Mouse (Mus musculus): ENCODE data around the gene Psmd9. TPM values are rescaled to one million over a fixed set of nuclear protein-coding genes. Genes with fewer than 3 reads are reported as not detected.

Psmd9 gene
- total RNA-seq, 2 experiments from 2014 or later, result 28.3 to 32.2 TPM

- DNase-seq (ENCODE audit: low spot score in 2 of 2), result peak; percentile 78 to 92
Observed at GRCm38 (mm10) chr5:123136361-123137043, 32.7 kb upstream of the Psmd9 start.

- peak; percentile 76 to 90 for DNase-seq (ENCODE audit: low spot score in 2 of 2)
Observed at GRCm38 (mm10) chr5:123137044-123137909, 31.9 kb upstream of the Psmd9 start.

DNA sequence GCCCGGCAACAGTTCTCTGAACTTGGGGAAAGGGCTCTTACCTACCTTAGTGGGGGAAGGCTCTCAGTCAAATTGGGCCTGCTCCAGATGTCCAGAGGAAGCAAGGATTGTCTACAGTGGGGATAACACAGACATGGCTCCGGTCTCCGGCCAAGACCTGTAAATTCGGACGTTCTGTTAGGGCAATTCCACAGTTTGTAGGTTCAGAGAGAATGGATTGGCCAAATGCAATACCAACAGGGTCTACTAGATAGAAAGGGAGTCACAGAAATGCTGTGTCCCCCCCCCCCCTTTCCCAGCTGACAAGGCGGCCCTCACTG, 31.3 kb upstream of the Psmd9 start:
- no peak for DNase-seq (ENCODE audit: low spot score in 2 of 2)

- peak; percentile 59 to 80 for DNase-seq (ENCODE audit: low spot score in 2 of 2)
Observed at GRCm38 (mm10) chr5:123138230-123138911, 30.8 kb upstream of the Psmd9 start.

- peak; percentile 81 to 86 for DNase-seq (ENCODE audit: low spot score in 2 of 2)
Observed at GRCm38 (mm10) chr5:123138953-123139721, 30.1 kb upstream of the Psmd9 start.

DNA sequence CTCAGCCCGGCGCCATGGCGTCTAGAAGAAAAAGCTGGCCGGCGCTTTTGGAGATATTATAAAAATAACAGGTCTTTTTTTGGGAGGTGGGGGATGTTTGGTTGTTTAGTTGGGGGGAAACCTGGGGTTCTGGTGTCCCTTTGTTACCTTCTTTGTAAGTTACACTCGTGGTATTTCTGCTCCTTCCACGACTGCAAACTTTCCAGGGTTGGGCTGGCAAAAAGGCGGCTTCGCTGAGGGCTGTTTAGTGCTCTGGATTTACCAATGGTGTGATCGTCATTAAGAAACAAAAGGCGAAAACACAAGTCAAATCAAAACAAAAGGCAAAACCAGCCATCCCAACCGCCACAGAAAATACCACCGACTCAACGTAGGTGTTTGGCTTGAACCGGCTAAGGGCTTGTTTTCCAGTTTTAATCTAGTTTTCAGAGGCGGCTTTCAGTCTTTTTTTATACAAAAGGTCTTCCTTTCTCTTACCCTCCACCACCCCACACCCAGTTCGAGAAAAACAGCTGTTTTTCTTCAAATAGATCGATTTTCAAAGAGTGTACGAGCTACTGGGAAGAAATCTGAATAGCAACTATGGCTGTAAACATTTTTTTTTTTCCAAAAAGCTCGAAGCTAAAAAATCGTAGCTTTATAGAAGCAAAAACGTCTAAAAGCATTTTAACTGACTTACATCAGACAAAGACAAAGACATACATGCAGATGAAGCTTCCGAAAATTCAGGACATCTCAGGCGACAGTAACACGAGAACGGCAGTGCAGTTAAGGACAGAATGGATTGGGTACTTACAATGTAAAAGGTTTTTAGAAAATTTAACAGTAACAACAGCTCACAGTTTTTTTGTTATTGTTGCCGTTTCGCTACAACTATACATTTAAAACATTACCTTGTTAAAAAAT, 29.2 kb upstream of the Psmd9 start:
- DNase-seq (ENCODE audit: low spot score in 2 of 2), result peak in 1 of 2 experiments; percentile 27

DNA sequence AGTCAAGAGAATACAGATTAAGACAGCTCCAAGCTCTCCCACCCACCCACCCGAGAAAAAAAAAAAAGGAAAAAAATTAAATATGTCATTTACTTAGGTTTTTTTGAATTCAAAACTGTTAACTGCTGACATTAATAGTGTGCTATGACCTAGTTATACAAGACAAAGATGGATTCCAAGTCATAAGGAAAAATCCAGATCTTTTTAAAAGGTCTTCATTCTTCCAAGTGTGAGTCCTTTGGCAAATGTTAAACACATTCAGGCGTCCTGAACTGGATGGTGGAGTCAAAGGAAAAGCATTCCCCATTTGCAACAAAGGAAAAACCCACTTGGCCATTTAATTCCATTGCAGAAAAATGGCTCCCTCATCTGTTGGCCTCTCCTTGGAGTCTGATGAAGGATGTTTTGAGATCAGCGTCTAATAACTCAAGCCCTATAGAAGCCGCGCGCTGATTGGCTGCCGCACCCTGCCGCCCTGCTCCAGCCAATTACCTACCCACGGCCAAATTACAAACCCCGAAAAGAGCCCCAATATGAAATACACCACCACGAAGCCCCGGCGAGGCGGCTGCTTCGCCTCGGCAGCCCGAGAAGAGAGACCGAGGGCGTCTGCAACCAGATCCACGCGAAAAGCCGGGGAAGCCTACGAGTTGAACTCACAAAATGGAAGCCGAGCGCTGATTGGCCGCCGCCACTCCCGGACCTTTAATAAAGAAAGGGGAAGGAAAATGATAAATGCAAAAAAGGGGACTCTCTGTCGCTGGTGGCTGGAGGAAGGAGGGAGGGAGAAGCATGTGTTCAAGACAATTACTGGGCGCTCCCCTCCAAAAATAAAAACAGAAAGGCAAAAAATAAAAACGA, 28.3 kb upstream of the Psmd9 start:
- peak; percentile 75 to 89 for DNase-seq (ENCODE audit: low spot score in 2 of 2)

DNA sequence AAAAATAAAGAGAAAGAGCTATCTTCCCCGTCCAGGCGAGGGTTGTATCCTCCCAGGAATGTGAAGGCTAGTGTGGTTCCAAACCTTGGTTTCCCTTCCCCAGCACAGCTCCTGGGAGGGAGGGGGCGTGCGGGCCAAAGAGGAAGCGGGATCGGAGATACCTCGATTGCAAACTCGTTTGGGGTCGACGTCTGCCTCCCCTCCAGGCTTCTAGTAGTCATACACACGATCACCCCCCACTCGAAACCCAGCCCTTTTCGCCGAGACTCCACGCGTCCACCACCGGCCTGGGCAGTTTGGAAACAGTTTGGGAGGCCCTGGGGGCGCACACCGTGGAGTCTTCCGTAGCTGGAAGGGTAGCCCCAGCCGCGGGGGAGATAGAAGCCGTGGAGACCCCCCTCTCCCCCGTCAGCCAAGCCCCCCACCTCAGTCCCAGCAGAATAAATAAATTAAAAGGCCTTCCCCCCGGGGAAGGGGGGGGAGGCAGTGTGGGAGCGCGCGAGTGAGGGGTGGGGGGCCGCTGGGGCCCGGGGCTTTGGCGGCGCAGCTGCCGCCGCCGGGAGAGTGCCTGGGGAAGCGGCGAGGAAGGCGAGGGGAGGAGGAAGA, 27.6 kb upstream of the Psmd9 start:
- peak in 1 of 2 experiments; percentile 62 for DNase-seq (ENCODE audit: low spot score in 2 of 2)

DNA sequence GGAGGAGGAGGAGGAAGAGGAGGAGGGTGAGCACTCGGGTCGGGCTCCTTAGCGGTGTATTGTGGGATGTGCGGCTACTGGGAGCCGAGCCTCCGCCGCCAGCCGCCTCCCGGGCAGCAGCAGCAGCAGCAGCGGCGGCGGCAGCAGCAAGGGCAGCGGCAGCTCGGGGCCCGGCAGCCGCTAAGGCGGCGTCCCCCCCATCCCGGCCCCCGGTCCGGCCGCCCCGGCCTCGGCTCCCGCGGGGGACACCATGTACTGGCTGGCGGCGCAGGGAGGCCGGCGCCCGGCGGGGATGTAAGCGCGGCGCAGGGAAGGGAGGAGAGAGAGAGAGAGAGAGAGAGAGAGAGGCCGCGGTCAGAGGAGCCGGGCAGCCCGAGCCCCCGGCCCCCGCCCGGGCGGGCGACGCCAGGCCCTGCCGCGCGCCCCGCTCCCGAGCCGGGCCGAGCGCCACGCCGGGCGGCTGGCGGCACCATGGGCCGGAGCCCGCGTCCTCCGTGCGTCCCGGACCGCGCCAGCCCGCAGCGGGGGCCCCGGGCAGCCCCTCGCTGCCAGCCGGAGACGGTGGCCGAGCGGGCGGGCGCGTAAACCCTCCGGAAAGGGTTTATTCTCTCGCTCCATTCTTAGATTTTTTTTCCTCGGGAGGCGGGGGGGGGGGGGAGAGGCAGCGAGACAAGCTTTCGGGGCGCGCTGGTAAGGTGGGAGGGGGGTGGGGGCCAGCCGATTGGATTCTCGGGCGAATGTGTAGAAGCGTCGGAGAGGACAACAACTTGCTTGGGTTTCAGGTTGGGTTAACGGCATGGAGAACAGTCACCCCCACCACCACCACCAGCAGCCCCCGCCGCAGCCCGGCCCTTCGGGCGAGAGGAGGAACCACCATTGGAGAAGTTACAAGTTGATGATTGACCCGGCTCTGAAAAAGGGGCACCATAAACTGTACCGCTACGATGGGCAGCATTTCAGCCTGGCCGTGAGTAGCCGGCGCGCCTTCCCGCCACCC, 26.8 kb upstream of the Psmd9 start, which contains the start of gene Setd1b:
Gene Setd1b, plus strand, starts transcription at position 33 of the 997 bp plus-strand sequence.
- peak in 1 of 2 experiments; percentile 58 for DNase-seq (ENCODE audit: low spot score in 2 of 2)

DNA sequence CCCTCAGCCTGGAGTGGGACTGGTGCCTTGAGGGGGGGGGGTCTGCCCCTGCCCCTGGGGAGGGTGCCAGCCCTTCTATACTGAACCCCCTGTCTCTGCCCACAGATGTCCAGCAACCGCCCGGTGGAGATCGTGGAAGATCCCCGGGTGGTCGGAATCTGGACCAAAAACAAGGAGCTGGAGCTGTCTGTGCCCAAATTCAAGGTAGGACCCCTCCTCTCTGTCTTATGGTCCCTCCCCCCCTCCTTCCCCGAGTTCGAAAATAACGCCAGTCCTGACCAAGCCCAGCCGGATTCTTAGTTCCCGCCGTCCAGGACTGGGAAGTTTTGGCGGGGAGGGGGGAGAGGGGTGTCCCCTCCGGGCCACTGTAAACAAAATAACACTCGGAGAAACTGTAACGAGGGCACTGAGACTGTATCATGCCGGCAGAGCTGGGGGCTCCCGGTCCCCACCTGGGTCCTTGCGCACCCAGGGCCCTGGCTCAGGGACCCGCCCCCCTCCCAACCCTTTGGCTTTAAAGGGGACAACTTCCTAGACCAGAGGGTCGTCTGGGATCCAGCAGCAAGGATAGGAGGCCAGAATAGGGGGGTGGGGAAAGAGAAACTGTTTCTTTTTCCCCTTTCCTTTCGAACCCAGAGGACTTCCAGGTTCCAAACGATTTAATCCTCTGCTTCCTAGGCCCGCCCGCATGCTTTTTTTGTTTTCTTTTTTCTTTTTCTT, 25.8 kb upstream of the Psmd9 start:
- DNase-seq (ENCODE audit: low spot score in 2 of 2), result peak in 1 of 2 experiments; percentile 44

GRCm38 (mm10) chr5:123143971-123144745, 25.1 kb upstream of the Psmd9 start:
- peak in 1 of 2 experiments; percentile 10 for DNase-seq (ENCODE audit: low spot score in 2 of 2)

DNA sequence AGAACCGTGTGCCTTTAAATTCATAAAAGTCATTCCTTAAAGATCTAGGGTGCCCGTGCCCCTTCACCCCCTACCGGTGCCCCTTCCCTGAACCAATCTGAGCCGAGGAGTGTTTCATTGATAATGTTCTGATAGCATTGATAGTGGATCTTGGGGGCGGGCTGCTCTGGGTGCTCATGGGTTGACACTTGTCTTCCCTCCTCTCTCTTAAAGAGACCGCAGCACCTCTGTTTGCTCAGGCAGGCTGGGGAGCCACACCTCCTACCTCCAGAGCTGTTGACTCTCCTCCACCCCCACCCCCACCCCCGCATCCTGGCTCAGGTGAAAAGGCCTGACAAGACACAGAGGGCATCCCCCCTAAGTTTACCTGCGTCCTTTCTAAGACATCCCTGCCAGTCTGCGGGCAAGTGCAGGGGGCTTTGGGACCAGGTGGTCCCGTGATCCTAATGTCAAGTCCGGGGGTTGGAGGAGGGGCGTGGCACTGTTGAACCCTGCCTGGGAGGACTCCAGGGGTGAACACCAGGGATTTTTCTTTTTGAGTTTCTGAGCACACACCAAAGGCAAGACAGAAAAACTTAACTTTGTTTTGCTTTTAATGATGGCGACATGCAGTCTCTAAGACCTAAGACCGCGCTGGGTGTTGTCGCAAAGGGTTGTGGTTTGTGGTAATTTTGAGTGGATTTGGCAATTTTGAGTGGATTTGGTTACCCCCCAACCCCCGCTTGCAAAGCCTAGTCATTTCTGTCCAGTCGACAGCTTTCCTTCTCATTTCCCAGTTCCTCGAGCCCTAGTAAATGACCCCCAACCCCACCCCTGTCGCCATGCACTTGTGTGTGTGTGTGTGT, 24.2 kb upstream of the Psmd9 start:
- DNase-seq (ENCODE audit: low spot score in 2 of 2), result peak in 1 of 2 experiments; percentile 12

- DNase-seq (ENCODE audit: low spot score in 2 of 2), result no peak
Observed at GRCm38 (mm10) chr5:123146357-123146756, 22.9 kb upstream of the Psmd9 start.

- no peak for DNase-seq (ENCODE audit: low spot score in 2 of 2)
Observed at GRCm38 (mm10) chr5:123147569-123147968, 21.6 kb upstream of the Psmd9 start.

Data from gastrocnemius, postnatal 4 days (tissue).